Mouse (Mus musculus) adrenal gland, postnatal 36 days (tissue): ENCODE measurements at regions not wholly inside any gene's neighbourhood (a gene's known extent, or its start where the extent isn't known, plus 50 kb on each side); places are given as distances from the start of the nearest gene placed in this dataset.

Source experiments
- DNase-seq, 2 experiments: peaks; one replicate each; pipeline ENCODE4 v3.0.0; 2021; ENCODE audit warnings: mixed read lengths in 1 of 2

DNA sequence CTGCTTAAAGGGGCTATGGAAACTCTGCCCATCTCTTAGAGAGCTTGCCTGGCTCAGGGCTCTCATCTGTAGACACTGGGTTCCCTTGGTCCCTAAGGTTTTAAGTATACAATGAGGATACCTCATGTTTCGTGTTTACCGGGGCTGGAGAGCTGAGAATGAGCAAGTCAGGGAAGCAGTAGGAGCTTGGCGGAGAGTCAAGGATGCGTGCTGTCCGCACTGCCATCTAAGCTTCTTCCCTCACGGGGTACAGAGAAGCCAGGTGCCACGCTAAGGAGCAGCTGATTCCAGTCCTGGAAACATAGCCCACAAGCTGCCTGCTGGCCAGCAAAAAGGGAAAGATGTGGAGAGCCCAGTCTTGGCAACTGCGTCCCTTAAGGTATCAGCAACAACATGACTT, 55.0 kb upstream of the Ttc34 start:
- no peak for DNase-seq

DNA sequence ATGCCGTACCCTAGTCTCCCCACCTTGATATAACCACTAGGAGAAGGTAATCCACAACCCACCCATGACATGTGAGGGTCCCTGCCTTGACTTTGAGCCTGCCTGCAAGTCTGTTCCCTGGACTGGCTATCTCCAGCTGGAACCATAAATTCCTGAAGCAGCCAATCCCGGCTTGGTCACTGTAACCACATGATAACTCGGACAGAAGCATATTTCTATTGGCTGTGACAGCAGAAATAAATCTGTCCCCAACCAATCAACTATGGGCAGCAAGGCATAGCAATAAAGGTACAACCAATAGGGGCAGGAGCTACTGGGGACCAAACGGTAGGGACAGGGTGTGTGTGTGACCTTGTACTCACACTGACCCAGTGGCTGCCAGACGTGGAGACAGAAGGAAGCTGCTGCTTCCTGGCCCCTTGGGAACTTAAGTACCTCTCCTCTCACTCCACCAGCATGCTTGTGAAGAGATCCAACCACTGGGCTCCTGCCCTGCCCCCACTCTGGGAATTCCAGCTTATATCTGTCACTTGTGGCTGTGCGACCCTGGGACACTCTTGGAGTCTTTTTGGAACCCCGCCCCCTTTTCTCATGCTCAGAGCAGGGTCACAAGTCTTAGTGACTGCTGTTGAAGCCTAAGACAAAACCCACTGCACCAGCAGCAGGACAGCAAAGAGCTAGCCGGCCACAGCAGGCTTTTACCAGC, 51.8 kb upstream of the Ttc34 start:
- DNase-seq, result peak in 1 of 2 experiments; percentile 2

DNA sequence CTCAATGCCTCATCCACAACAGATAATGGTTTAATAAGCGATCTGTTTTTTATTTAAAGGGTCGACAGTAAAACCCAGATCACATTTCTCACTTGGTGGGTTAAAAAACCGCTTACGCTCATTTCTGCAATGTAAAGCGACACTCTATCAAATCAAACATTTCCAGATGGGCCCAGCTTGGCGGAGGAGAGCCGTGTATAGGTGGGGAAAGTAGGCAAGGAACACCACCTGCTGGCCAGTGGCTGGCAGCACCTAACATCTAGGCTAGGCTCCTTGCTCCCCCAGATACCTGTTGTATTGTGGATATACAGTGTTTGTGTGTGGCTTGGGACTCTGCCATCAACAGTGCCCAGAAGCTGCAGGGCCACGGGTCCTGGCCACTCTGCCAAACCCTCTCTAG, 50.1 kb upstream of the Ttc34 start:
- DNase-seq, result no peak
